In genomic region chr17:33917656-33918292, GRCm38 (mm10) we compare ENCODE assay signal across 9 mouse cellular contexts. TPM values are rescaled to one million over a fixed set of nuclear protein-coding genes. Genes with fewer than 3 reads are reported as not detected.
DNase-seq lines count a peak whose midpoint lies in the region; ATAC-seq lines count a peak whose summit lies in the region.
"Had no signal": no experiment of that assay in that cellular context is flagged by ENCODE, and none has a peak within 500 bp of the region (broad histone marks: within the 10 kb centered on the region; RNA-seq: fewer than 3 reads in every experiment).

No protein-coding gene starts in this region.

- peaks cover 14% of the 10 kb centered on the region for H3K36me3 ChIP-seq in heart, embryonic 11.5 days (ENCODE audit: control insufficient read depth, insufficient read depth, low read length)
- peaks cover 36% of the 10 kb centered on the region for H3K36me3 ChIP-seq in midbrain, embryonic 12.5 days
- peaks cover 10% of the 10 kb centered on the region for H3K36me3 ChIP-seq in midbrain, embryonic 16.5 days (ENCODE audit: control insufficient read depth, insufficient read depth, low read length)
- H3K36me3 ChIP-seq in embryonic facial prominence, embryonic 13.5 days, result peaks cover 37% of the 10 kb centered on the region
- peaks cover 40% of the 10 kb centered on the region for H3K36me3 ChIP-seq in midbrain, embryonic 13.5 days

- no peak overlapping the region for H3K27ac ChIP-seq in heart, embryonic 11.5 days (ENCODE audit: low read depth, low read length)
- H3K27ac ChIP-seq in midbrain, embryonic 12.5 days (replicated peaks), result no peak overlapping the region
- H3K27ac ChIP-seq in midbrain, embryonic 16.5 days (ENCODE audit: low read length), result no peak overlapping the region
- no peak overlapping the region for H3K27ac ChIP-seq in embryonic facial prominence, embryonic 13.5 days
- H3K27ac ChIP-seq in midbrain, embryonic 13.5 days, result no peak overlapping the region

- 79% methylated on average over 18 of the region's 18 CpGs for WGBS in heart, embryonic 11.5 days (ENCODE audit: insufficient replicate concordance)
- 83% methylated on average over 18 of the region's 18 CpGs for WGBS in midbrain, embryonic 12.5 days
- WGBS in midbrain, embryonic 16.5 days, result 83% methylated on average over 18 of the region's 18 CpGs
- 85% methylated on average over 18 of the region's 18 CpGs for WGBS in embryonic facial prominence, embryonic 13.5 days
- 84% methylated on average over 18 of the region's 18 CpGs for WGBS in midbrain, embryonic 13.5 days

- ATAC-seq in heart, embryonic 11.5 days (replicated peaks; ENCODE audit: insufficient number of reproducible peaks, low FRiP score, low TSS enrichment), result no peak
- ATAC-seq in midbrain, embryonic 12.5 days (ENCODE audit: low FRiP score, low read depth), result no peak
- ATAC-seq in midbrain, embryonic 16.5 days, result no peak
- ATAC-seq in embryonic facial prominence, embryonic 13.5 days (ENCODE audit: insufficient number of reproducible peaks, insufficient read depth, low FRiP score, low TSS enrichment, low read depth), result no peak
- ATAC-seq in midbrain, embryonic 13.5 days, result no peak

- peaks cover 3% of the 10 kb centered on the region; the same call in 1 of the 2 replicates for H3K27me3 ChIP-seq in heart, embryonic 11.5 days (ENCODE audit: control insufficient read depth, insufficient read depth, low read length)
- peaks cover 14% of the 10 kb centered on the region for H3K27me3 ChIP-seq in midbrain, embryonic 12.5 days
- H3K27me3 ChIP-seq in midbrain, embryonic 16.5 days (ENCODE audit: control insufficient read depth, insufficient read depth, low read depth, low read length), result peaks cover 2% of the 10 kb centered on the region; the same call in 1 of the 2 replicates
- H3K27me3 ChIP-seq in embryonic facial prominence, embryonic 13.5 days, result no peaks in the 10 kb centered on the region
- peaks cover 13% of the 10 kb centered on the region for H3K27me3 ChIP-seq in midbrain, embryonic 13.5 days

- peaks cover 23% of the 10 kb centered on the region for H3K4me1 ChIP-seq in heart, embryonic 11.5 days (ENCODE audit: control insufficient read depth, insufficient read depth, low read length)
- peaks cover 50% of the 10 kb centered on the region for H3K4me1 ChIP-seq in midbrain, embryonic 12.5 days
- peaks cover 25% of the 10 kb centered on the region for H3K4me1 ChIP-seq in midbrain, embryonic 16.5 days (ENCODE audit: control insufficient read depth, insufficient read depth, low read length)
- peaks cover 48% of the 10 kb centered on the region for H3K4me1 ChIP-seq in embryonic facial prominence, embryonic 13.5 days
- H3K4me1 ChIP-seq in midbrain, embryonic 13.5 days (replicated peaks), result peaks cover 64% of the 10 kb centered on the region

- H3K9me3 ChIP-seq in heart, embryonic 11.5 days (replicated peaks; ENCODE audit: control insufficient read depth, low read length), result no peaks in the 10 kb centered on the region
- H3K9me3 ChIP-seq in midbrain, embryonic 12.5 days, result no peaks in the 10 kb centered on the region
- no peaks in the 10 kb centered on the region for H3K9me3 ChIP-seq in midbrain, embryonic 16.5 days (replicated peaks; ENCODE audit: control insufficient read depth, low read length, poor library complexity, severe bottlenecking)
- no peaks in the 10 kb centered on the region for H3K9me3 ChIP-seq in embryonic facial prominence, embryonic 13.5 days
- no peaks in the 10 kb centered on the region for H3K9me3 ChIP-seq in midbrain, embryonic 13.5 days

- H3K4me3 ChIP-seq in heart, embryonic 11.5 days (ENCODE audit: low read depth, low read length), result peak overlapping the region; percentile 66; the same call in 1 of the 2 replicates
- H3K4me3 ChIP-seq in midbrain, embryonic 12.5 days, result 0 out of 2 replicates have a peak overlapping the region, but pooled peaks have one; percentile 68
- no peak overlapping the region for H3K4me3 ChIP-seq in midbrain, embryonic 16.5 days (ENCODE audit: low read depth, low read length)
- peak overlapping the region; percentile 9; the same call in 1 of the 2 replicates for H3K4me3 ChIP-seq in embryonic facial prominence, embryonic 13.5 days
- H3K4me3 ChIP-seq in midbrain, embryonic 13.5 days (replicated peaks), result no peak overlapping the region

- H3K9ac ChIP-seq in heart, embryonic 11.5 days (ENCODE audit: low read depth, low read length), result no peak overlapping the region
- no peak overlapping the region for H3K9ac ChIP-seq in midbrain, embryonic 12.5 days (replicated peaks)
- no peak overlapping the region for H3K9ac ChIP-seq in midbrain, embryonic 16.5 days (ENCODE audit: low read depth, low read length)
- H3K9ac ChIP-seq in embryonic facial prominence, embryonic 13.5 days, result no peak overlapping the region
- H3K9ac ChIP-seq in midbrain, embryonic 13.5 days (replicated peaks), result no peak overlapping the region

- H3K4me2 ChIP-seq in heart, embryonic 11.5 days, result peak overlapping the region; percentile 99
- no peak overlapping the region; the same call in 1 of the 2 replicates for H3K4me2 ChIP-seq in midbrain, embryonic 12.5 days (replicated peaks)
- no peak overlapping the region for H3K4me2 ChIP-seq in midbrain, embryonic 16.5 days (ENCODE audit: low read length)
- peak overlapping the region; percentile 99; the same call in 1 of the 2 replicates for H3K4me2 ChIP-seq in embryonic facial prominence, embryonic 13.5 days
- peak overlapping the region; percentile 64; the same call in 1 of the 2 replicates for H3K4me2 ChIP-seq in midbrain, embryonic 13.5 days (replicated peaks)

- no peak for DNase-seq in heart, adult 8-10 months (ENCODE audit: low spot score)
- no peak for DNase-seq in spleen, adult 18-20 months
- DNase-seq: lung, adult 2 months had no signal

RNA-seq across cellular contexts. Expression of gene Zbtb22, which starts 2.1 kb away (rescaled TPM):
- polyA plus RNA-seq in heart, embryonic 11.5 days (2014; fragmentation: Nextera tagmentation; extraction: Ambion mirVana), result 7.2 and 7.8 TPM in 2 replicates
- 10 to 100 TPM; 18.1 to 21.0 (median 19.3) TPM for total RNA-seq in heart, adult 8-10 months (2022)
- 21.8 and 25.3 TPM in 2 replicates for polyA plus RNA-seq in midbrain, embryonic 12.5 days (2016; fragmentation: Nextera tagmentation; extraction: Ambion mirVana)
- 16.8 TPM in 2 replicates for polyA plus RNA-seq in midbrain, embryonic 16.5 days (2015; fragmentation: Nextera tagmentation; extraction: Ambion mirVana)
- 15.4 and 17.6 TPM in 2 replicates for polyA plus RNA-seq in embryonic facial prominence, embryonic 13.5 days (2015; fragmentation: Nextera tagmentation; extraction: Ambion mirVana)
- polyA plus RNA-seq in midbrain, embryonic 13.5 days (2015; fragmentation: Nextera tagmentation; extraction: Ambion mirVana), result 20.3 TPM in 2 replicates

RNA-seq across cellular contexts. Expression of gene Tapbp, which starts 2.1 kb away (rescaled TPM):
- 22.0 and 23.4 TPM in 2 replicates for polyA plus RNA-seq in heart, embryonic 11.5 days (2014; fragmentation: Nextera tagmentation; extraction: Ambion mirVana)
- total RNA-seq in heart, adult 8-10 months (2022), result 100 to 1,000 TPM in 2 of 4 experiments, 10 to 100 TPM in 2; 96.8 to 113 (median 105) TPM
- 19.1 and 21.9 TPM in 2 replicates for polyA plus RNA-seq in midbrain, embryonic 12.5 days (2016; fragmentation: Nextera tagmentation; extraction: Ambion mirVana)
- 21.1 and 26.1 TPM in 2 replicates for polyA plus RNA-seq in midbrain, embryonic 16.5 days (2015; fragmentation: Nextera tagmentation; extraction: Ambion mirVana)
- polyA plus RNA-seq in embryonic facial prominence, embryonic 13.5 days (2015; fragmentation: Nextera tagmentation; extraction: Ambion mirVana), result 26.6 and 31.9 TPM in 2 replicates
- polyA plus RNA-seq in midbrain, embryonic 13.5 days (2015; fragmentation: Nextera tagmentation; extraction: Ambion mirVana), result 18.1 and 19.6 TPM in 2 replicates

RNA-seq across cellular contexts. Expression of gene Daxx, which starts 8.6 kb away (rescaled TPM):
- polyA plus RNA-seq in heart, embryonic 11.5 days (2014; fragmentation: Nextera tagmentation; extraction: Ambion mirVana), result 26.4 and 37.0 TPM in 2 replicates
- total RNA-seq in heart, adult 8-10 months (2022), result 10 to 100 TPM; 11.5 to 16.2 (median 13.7) TPM
- polyA plus RNA-seq in midbrain, embryonic 12.5 days (2016; fragmentation: Nextera tagmentation; extraction: Ambion mirVana), result 64.6 and 66.2 TPM in 2 replicates
- 55.1 and 59.7 TPM in 2 replicates for polyA plus RNA-seq in midbrain, embryonic 16.5 days (2015; fragmentation: Nextera tagmentation; extraction: Ambion mirVana)
- 57.7 and 58.9 TPM in 2 replicates for polyA plus RNA-seq in embryonic facial prominence, embryonic 13.5 days (2015; fragmentation: Nextera tagmentation; extraction: Ambion mirVana)
- polyA plus RNA-seq in midbrain, embryonic 13.5 days (2015; fragmentation: Nextera tagmentation; extraction: Ambion mirVana), result 56.5 and 57.2 TPM in 2 replicates

RNA-seq across cellular contexts. Expression of gene Rgl2, which starts 11.6 kb away (rescaled TPM):
- polyA plus RNA-seq in heart, embryonic 11.5 days (2014; fragmentation: Nextera tagmentation; extraction: Ambion mirVana), result 25.8 and 27.8 TPM in 2 replicates
- 10 to 100 TPM; 29.8 to 35.1 (median 34.1) TPM for total RNA-seq in heart, adult 8-10 months (2022)
- polyA plus RNA-seq in midbrain, embryonic 12.5 days (2016; fragmentation: Nextera tagmentation; extraction: Ambion mirVana), result 69.9 and 74.3 TPM in 2 replicates
- polyA plus RNA-seq in midbrain, embryonic 16.5 days (2015; fragmentation: Nextera tagmentation; extraction: Ambion mirVana), result 54.9 and 57.2 TPM in 2 replicates
- 61.2 and 63.7 TPM in 2 replicates for polyA plus RNA-seq in embryonic facial prominence, embryonic 13.5 days (2015; fragmentation: Nextera tagmentation; extraction: Ambion mirVana)
- polyA plus RNA-seq in midbrain, embryonic 13.5 days (2015; fragmentation: Nextera tagmentation; extraction: Ambion mirVana), result 49.8 and 56.9 TPM in 2 replicates

RNA-seq across cellular contexts. Expression of gene Platr17, which starts 12.8 kb away (rescaled TPM):
- not detected in 2 replicates for polyA plus RNA-seq in heart, embryonic 11.5 days (2014; fragmentation: Nextera tagmentation; extraction: Ambion mirVana)
- not detected for total RNA-seq in heart, adult 8-10 months (2022)
- polyA plus RNA-seq in midbrain, embryonic 12.5 days (2016; fragmentation: Nextera tagmentation; extraction: Ambion mirVana), result 0.23 and 0.38 TPM in 2 replicates
- polyA plus RNA-seq in midbrain, embryonic 16.5 days (2015; fragmentation: Nextera tagmentation; extraction: Ambion mirVana), result 0.36 and 0.55 TPM in 2 replicates
- polyA plus RNA-seq in embryonic facial prominence, embryonic 13.5 days (2015; fragmentation: Nextera tagmentation; extraction: Ambion mirVana), result 0.27 TPM in 1 of 2 replicates, not detected in the other
- polyA plus RNA-seq in midbrain, embryonic 13.5 days (2015; fragmentation: Nextera tagmentation; extraction: Ambion mirVana), result 0.40 and 0.52 TPM in 2 replicates
- total RNA-seq: adrenal gland, postnatal 36 days had no signal

Comparison
In these comparisons a context has a peak if more than half of its experiments do, and no peak if none do; other contexts are left out.
1. H3K4me2 ChIP-seq: peak in heart, embryonic 11.5 days (single experiment), embryonic facial prominence, embryonic 13.5 days (single experiment) and midbrain, embryonic 13.5 days (single experiment); none in midbrain, embryonic 12.5 days (single experiment) and midbrain, embryonic 16.5 days (single experiment).
2. H3K4me3 ChIP-seq: peak in heart, embryonic 11.5 days (single experiment), midbrain, embryonic 12.5 days (single experiment) and embryonic facial prominence, embryonic 13.5 days (single experiment); none in midbrain, embryonic 16.5 days (single experiment) and midbrain, embryonic 13.5 days (single experiment).